Mouse (Mus musculus): ENCODE results near the gene Olfr512.

Gene Olfr512

GRCm38 (mm10) chr7:108713020-108713419 is at the start of gene Olfr512:
Gene Olfr512 (plus strand): TSS chr7:108713320.
- no peak for DNase-seq (ENCODE audit: low read depth, low spot score)

- DNase-seq (ENCODE audit: low read depth, low spot score), result no peak
Measured at GRCm38 (mm10) chr7:108666118-108666517, 47.0 kb upstream of the Olfr512 start, which contains the start of gene Olfr510. Gene Olfr510 (plus strand): TSS chr7:108666418.

- DNase-seq (ENCODE audit: low read depth, low spot score), result no peak
Measured at GRCm38 (mm10) chr7:108671058-108671457, 42.1 kb upstream of the Olfr512 start.

GRCm38 (mm10) chr7:108678886-108679285 is 34.2 kb upstream of the Olfr512 start:
- DNase-seq (ENCODE audit: low read depth, low spot score), result no peak

GRCm38 (mm10) chr7:108750673-108751072 is 37.6 kb downstream of the Olfr512 start, which contains the start of gene Olfr513:
Gene Olfr513 (plus strand): TSS chr7:108750973.
- DNase-seq (ENCODE audit: low read depth, low spot score), result no peak

- no peak for DNase-seq (ENCODE audit: low read depth, low spot score)
Measured at GRCm38 (mm10) chr7:108760411-108760810, 47.3 kb downstream of the Olfr512 start.

Data from brain, embryonic 18.5 days (tissue).